Mouse (Mus musculus) gastrocnemius, postnatal 4 days (tissue): ENCODE results near the gene Gm20388. TPM values are rescaled to one million over a fixed set of nuclear protein-coding genes. Genes with fewer than 3 reads are reported as not detected.

ENCODE experiments used
- DNase-seq, 2 experiments: peaks; one replicate each; pipeline ENCODE4 v3.0.0; 2021 to 2022; ENCODE audit warnings: low spot score in 2 of 2, mixed read lengths in 2 of 2
- total RNA-seq, 2 experiments: library from RNA; stranded (reverse); gene quantifications; 2 replicates each; pipeline ENCODE4 v1.2.3; 2021

Gm20388 gene
- total RNA-seq, 2 experiments from 2014 or later = 12.8 to 22.8 TPM

- DNase-seq = no peak
Observed at GRCm38 (mm10) chr8:121334495-121335424, 1424.1 kb downstream of the Gm20388 start.

- no peak for DNase-seq
Observed at GRCm38 (mm10) chr8:121335684-121336083, 1425.0 kb downstream of the Gm20388 start.

DNA sequence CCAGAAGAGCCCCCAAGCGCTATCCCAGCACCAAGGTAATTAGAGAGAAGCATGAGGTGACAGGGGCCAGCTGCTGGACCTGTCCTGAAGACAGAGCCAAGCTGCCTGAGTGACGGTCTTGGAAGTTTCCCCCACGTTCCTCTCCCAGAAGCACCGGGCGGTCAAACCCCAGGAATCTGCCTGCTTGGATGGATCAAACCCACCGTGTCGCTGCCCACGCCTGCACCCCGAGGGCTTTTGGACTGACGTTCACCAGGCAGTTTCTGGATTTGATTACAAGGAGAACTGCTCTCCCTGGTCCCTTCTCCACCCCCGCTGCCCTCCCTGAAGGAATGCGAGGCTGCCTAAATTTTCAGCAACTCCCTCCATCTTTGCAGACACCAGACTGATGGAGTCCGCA, 1432.3 kb downstream of the Gm20388 start:
- DNase-seq = no peak

GRCm38 (mm10) chr8:121344486-121344885, 1433.8 kb downstream of the Gm20388 start:
- no peak for DNase-seq

DNA sequence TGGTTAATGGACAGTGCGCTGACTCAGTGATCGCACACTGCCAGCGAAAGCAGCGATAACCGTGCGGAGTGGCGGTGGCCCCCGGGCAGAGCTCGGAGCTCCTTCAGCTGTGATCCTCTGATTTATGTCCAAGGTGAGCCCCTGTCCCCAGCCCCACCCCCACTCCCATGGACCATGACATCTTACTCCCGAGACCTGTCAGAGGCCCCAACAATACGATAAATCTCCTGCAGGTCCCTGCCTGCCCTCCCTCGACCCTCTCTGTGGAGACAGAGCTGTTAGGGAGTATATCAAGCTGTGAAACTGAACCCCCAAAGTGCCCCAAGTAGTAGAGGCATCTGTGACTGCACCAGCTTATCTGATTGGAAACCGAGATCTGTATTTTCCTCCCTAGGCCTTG, 1435.5 kb downstream of the Gm20388 start:
- no peak for DNase-seq

- peak in 1 of 2 experiments; percentile 48 for DNase-seq
Observed at GRCm38 (mm10) chr8:121346862-121347261, 1436.2 kb downstream of the Gm20388 start.

GRCm38 (mm10) chr8:121348998-121349397, 1438.4 kb downstream of the Gm20388 start:
- DNase-seq = no peak

DNA sequence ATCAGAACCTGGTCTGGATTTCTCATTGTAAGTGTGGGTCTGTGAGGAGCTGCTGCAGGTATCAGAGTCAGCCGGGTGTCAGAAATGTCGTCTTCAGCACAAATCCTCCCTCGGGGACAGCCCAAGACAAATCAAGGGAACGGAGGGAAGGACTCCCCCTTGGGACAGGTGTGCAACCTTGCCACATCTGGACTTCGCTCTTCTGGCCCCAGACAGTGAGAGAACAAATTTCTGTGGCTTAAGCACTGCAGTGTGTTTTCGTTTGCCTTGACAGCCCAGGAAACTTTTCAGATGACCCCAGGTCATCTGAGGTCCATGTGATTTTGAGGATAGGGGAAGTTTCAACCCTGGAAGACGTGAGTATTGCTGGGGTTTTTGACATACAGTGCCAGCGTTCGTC, 1440.2 kb downstream of the Gm20388 start:
- DNase-seq = no peak

DNA sequence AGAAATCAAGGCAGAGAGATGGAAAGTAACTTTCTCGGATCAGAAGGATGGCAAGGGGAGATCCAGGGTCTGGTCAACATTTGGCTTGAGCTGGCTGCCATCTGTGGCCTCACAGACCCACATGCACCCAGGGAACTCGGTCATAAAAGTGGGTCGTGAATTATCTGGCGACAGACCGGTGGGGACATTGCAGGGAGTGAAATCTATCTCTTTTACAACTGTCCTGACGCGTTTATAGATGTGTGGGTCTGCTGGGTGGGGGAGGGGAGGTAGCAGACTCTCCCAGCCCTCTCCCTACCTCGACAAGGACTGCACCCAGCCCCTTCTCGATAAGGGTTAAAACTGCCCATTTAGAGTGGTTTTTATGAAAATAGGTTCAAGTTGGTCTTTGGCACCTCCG, 1444.2 kb downstream of the Gm20388 start:
- DNase-seq = no peak

DNA sequence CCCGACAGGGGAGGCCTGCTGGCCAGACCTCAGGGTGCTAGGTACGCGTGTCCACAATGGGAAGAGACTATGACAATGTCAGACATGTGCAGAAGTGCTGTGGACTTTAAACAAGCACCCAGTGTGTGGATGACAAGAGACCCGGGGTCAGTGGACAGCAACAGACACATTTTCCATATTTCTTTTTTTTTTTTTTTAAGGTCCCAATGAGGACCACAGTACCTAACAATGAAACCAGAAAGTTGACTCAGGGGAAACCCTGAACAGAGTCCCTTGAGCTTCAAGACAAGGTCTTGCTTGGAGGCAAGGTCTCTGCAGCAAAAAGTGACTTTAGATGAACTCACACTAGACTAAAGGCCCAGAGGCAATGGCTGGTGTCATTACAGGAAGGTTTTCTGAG, 1446.8 kb downstream of the Gm20388 start:
- DNase-seq = no peak

- no peak for DNase-seq
Observed at GRCm38 (mm10) chr8:121358609-121359008, 1448.0 kb downstream of the Gm20388 start.

- DNase-seq = no peak
Observed at GRCm38 (mm10) chr8:121359131-121359981, 1448.7 kb downstream of the Gm20388 start.

GRCm38 (mm10) chr8:121360001-121360400, 1449.4 kb downstream of the Gm20388 start:
- no peak for DNase-seq

DNA sequence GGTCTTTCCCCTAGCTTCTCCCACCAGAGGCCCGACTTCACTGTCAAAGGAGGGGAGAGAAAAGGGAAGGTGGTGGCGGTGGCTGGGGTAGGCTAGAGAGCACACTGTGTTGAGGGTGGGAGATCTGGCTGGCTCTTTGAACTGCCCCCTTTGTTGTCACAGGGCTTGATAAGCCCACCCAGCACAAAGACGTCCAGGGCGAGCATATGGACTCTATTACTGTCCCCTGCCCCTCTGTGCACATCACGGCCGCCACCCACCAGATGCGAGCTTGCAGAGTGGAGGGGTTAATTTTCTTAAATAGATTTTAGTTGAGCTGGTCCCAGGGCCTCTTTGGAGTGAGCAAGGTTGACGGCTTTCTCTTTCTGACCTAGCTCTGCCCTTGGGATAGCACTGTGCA, 1450.5 kb downstream of the Gm20388 start:
- no peak for DNase-seq

- no peak for DNase-seq
Observed at GRCm38 (mm10) chr8:121364646-121365045, 1454.0 kb downstream of the Gm20388 start.

DNA sequence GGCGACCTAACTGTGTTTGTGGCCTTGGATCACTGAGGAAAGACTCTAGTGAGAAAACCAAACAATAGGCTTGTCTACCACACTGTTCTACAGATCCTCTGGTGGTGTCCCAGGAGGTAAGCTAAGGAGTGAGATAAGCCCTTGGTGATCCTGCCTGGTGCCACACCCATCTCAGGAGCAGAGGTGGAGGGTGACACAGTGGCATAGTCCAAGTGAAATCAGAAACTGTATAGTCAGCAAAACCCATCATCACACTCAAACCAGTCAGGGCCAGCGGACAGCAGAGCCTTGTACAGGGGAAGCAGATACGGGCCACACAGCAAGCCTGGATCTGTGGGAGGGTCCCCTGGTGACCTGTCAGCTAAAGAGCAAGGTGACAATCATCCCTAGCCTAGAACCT, 1454.5 kb downstream of the Gm20388 start:
- DNase-seq = no peak

GRCm38 (mm10) chr8:121366655-121367054, 1456.0 kb downstream of the Gm20388 start:
- peak; percentile 35 to 53 for DNase-seq

DNA sequence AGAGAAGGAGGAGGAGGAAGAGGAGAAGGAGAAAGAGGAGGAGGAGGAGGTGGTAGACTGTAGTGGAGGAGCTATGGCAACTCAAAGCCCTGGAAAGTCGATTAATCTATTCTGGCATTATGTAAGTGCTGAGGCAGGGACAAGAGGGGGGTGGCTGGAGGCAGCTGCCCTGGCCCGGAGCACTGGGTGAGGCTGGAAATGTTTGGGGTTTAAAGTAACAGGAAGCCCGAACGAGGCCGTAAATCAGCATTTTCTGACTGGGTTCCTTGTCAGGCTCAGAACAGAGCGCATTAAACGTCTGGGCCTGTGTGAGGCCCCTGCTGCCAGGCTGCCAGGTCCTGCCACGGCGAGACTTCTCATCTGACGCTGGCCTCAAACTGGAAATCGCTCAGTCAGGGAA, 1458.2 kb downstream of the Gm20388 start:
- no peak for DNase-seq

- no peak for DNase-seq
Observed at GRCm38 (mm10) chr8:121369378-121369777, 1458.7 kb downstream of the Gm20388 start.

- no peak for DNase-seq
Observed at GRCm38 (mm10) chr8:121371287-121371686, 1460.6 kb downstream of the Gm20388 start.

GRCm38 (mm10) chr8:121371911-121372638, 1461.4 kb downstream of the Gm20388 start:
- no peak for DNase-seq
